Mouse (Mus musculus) right cerebral cortex, postnatal 14 days (tissue): ENCODE results near the gene Trappc12.

Experiments
- DNase-seq: peaks from one replicate; pipeline ENCODE4 v3.0.0; 2022

The Trappc12 gene

DNA sequence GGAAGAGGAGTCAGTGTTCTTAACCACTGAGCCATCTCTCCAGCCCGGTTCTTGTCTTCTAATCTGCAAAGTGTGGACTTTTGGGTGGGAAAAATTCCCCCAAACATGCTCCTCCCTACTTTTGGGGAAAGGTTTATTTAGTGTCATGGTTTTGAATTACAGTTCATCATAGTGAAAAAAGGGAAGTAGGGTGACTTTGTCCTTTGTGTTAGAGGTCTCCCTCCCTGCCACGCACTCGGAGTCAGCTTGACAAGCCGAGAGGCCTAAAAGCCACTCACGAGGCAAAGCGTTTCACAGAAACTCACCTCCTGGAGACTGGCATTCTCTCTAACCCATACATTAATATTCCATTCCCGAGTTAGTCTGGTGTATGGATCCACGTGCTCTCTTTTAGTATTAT lies 17.6 kb downstream of the Trappc12 start:
- no peak for DNase-seq

DNA sequence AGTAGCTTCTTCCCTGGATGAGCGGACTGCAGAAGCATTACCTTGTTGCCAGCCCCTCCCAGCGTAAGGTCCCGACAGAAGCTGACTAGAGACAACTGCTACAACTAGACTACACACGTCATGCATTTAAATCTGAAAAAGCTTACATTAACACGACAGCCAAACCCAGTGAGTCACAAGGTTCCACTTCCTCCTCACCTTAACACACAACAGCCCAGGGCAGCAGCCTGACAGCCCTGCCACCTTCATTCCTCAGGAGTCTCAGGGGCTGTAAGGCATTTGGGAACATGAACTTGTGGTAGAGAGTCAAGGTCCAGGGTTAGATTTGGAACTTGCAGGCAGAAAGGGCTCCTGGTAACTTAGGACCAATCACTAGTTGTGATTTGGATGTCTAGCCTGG lies 23.2 kb downstream of the Trappc12 start:
- DNase-seq: no peak

DNA sequence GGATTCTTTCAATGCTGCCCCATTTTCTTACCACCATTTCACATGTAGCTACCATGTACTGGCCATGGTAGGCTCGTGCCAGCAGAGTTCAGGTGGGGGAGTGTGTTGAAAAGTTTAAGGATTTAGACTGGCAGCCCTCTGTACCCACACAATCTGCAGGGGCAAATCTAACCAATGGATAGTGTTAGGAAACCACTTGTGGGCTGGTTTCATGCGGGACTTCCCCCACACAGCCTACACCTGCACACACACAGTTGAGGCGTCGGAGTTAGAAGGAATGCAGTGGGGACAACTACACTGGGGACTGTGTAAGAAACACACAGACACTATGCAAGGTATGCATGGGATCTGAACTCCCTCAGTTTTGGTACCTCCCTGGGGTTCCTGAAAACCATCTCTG lies 24.1 kb downstream of the Trappc12 start:
- no peak for DNase-seq

DNA sequence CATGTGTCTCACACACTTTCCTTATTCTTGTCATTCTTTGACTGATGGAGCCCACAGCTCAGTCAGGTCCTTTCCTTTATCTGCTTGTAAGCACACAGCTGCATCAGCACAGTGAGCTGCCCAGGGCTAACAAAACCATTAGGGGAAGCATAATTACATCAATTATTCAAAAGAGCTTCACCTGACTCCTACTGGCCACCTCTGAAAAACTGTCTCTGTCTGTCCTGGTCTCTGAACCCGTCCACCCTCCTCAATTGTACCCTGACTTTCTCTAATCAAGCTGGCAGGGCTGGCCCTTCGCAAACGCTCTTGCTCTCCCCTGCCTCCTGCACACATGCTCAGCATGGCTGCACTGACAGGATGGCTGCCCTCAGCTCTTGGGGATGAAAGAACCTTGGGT lies 25.9 kb downstream of the Trappc12 start:
- no peak for DNase-seq

DNA sequence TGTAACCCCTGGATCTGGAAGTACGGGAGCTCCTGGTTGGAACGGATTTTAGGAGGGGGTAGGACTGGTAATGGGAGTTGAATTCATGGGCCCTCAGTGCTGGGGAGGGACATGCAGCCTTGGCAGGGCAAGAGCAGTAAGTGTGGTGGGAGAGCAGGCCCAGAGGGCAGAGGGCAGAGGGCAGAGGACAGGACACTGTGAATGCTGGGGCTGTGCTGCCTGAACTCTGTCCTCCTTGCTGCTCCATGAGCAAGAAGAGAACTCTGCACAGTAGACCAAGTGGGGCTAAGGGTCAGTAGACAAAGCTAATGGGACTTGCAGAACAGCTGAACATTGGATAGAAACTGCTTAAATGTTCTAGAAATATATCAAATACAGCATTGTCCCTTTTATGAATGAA lies 32.2 kb downstream of the Trappc12 start:
- no peak for DNase-seq

DNA sequence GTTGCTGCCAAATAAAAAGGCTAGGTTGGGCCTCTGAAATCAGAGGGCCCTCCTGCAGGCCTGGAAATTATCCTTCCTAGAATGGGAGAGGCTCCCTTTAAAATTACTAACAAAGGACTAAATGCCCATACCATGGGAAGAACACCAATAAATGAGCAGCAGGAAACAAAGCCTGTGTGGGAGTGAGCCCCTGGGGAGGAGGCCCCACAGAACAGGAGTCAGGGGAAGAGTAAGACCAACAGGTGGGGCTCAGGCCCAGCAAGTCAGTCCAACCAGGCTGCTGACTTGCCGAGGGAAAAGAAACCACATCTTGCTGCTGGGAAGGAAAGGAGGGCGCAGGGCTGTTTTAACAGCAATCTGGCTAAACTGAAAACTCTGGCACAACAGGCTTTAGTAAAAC lies 33.2 kb downstream of the Trappc12 start:
- DNase-seq: no peak

DNA sequence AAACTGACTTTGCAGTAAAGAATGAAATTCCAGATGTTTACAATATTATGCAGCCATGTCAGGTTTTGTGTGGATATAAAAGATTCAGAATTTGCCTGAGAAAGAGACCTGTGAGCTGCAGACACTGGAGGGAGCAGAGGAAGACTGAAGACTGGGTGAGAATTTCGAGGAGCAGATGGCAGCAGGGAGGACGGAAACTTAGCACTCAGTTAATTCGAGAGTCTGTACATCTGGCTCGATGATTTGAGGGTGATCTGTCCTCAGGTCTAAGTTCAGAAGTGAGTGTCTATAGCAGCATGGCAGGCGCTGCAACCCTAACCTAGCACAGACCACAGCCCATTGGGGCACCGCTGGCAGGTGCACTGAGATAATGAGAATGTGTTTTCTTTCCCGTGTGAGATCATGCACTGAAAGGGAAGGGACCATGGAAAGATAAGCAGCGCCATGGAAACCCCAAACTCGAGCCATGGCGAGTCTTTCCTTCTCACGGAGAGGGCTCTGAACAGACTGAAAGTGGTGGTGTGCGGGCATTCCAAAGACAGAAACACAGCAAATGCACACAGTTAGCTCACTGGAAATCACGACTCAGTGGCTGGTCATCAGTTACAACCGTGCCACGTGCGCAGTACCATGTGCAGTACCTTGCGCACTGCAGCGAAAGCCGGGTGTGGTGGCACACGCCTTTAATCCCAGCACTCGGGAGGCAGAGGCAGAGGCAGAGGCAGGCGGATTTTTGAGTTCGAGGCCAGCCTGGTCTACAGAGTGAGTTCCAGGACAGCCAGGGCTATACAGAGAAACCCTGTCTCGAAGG lies 35.2 kb downstream of the Trappc12 start:
- no peak for DNase-seq

DNA sequence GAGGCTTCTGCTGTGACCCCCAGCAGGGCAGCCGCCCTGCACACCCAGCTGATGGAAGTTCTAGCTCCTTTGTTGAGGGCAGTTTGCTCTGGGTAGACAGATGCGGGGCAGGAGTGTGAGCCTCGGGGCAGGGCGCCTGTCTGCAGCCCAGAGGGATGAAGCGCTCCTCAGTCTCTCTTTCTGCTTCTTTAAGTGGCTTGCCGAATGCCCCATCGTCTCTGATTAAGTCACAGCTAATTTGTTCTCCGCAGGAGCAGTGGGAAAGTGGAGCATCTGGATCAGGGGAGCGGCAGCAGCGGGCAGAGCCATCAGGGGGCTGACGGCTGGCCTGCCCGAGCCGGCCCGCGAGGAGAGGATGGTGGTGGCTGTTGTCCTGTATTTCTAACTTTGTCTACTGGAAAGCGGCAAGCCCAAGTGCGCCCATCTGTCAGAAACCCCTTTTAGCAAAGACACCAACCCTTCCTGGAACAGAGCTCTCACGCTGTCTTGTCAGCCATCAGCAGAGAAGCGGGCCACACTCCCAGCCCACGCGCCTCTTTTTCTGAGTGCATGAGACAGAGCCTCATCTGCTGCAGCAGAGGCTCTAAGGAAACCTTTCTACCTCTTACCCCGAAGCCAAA lies 39.6 kb downstream of the Trappc12 start:
- peak; percentile 77 for DNase-seq

DNA sequence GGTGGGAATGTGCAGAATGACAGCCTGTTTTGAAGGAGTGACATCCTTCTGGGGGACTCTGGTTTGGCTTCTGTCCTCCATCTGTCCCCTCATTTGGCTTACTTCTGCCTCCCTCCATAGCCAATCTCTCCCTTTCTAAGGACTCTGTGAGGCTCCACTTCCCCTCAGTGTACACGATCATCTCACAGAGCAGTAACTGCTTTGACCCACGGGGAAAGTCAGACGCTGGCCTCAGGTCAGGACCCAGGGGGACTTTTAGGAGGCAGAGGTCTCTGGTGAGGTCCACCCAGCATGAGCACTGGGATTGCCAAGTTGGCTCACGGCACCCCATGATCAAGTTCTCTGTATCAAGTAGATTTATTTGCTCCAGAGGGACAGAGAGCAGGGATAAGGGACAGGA lies 42.1 kb downstream of the Trappc12 start:
- DNase-seq: no peak

DNA sequence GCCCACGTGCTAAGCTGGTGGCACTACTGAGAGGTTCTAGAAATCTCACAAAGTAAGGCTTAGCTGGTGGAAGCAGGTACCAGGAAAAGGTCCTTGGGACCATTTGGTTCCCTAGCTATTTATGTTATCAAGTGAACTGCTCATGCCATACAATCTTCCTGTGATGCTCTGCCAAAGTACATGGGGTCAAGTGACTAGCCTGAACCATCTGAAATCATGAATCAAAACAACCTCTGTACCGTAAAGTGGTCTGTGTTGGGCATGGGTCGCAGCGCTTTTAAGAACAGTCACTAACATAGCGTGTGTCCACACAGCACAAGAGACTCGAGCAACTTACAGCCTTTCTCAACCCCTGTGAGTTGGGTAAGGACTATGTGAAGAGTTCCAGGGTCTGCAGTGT lies 45.1 kb downstream of the Trappc12 start:
- DNase-seq: no peak

DNA sequence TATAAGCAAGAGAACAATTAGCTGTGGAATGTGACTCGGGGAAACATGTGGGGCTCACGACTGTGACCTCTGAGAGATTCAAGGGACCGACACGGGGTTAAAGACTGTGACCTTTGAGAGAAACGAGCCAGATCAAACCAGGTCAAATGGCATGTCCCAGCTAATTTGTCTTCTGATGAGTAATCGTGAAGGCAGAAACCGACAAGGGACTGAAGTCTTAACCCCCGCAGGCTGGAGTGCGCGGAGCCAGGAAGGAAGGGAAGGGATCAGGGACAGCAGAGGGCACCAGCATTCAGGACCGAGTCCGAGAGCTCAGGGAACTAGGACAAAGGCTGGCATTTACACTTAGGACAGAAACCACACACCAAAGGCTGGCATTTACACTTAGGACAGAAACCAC lies 45.9 kb downstream of the Trappc12 start:
- no peak for DNase-seq

DNA sequence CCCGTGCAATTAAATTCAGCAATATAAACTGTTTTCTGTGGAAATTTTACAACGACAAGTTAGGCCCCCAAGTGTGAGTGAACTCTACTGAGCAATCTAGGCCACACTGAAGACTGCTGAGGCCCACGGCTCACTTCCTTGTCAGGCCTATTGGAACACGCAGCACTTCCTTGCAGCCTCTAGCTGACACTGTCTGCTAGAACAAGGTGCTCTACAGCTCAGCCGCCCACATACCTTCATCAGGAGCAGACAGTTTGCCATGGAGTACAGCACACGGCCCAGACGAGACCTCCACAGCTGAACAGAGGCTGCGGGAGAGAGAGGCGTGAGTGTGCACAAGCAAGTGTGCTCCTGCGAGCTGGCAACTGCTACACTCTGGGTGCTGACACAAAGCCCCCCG lies 49.0 kb downstream of the Trappc12 start:
- no peak for DNase-seq

DNA sequence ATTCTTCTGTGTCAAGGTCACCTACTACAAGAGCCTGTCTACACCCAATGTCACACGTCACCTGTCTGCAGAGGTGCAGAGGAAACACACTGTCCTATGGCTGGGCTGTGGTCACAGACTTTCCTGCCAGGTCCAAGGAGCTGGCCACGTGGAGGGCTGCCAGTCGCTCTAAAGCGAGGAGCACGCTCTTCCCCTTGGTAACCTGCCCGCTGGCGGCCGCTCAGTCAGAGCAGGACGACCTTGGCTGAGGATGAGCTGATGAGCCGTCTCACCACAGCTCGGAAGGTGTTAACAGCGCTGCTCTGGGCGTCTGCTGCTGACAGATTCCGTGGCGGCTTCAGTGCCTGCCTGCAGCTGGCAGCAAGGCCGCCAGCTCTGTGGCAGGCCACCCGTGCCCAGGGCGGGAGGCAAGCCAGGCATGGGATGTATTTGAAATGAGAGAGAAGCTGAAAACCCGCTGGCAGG lies 49.7 kb downstream of the Trappc12 start:
- DNase-seq: peak; percentile 67

DNA sequence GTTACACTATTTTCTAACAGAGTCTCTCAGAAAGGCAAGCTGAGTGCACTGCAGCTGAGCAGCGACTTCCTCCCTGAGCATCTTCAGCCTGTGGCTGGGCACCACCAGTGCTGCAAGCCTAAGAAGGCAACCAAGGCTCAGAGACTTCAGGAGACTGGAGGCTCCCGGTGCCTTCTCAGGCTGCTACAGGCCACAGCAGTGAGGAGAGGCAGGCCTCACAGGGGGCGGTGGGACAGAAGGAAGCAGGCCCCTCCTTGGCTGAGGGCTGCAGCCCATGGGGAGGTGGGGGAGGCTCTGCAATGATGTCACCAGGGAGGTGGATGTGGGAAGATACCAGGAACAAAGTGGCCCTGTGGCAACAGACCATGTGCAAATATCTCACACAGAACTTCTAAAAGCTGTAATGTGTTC lies 50.2 kb downstream of the Trappc12 start:
- no peak for DNase-seq

DNA sequence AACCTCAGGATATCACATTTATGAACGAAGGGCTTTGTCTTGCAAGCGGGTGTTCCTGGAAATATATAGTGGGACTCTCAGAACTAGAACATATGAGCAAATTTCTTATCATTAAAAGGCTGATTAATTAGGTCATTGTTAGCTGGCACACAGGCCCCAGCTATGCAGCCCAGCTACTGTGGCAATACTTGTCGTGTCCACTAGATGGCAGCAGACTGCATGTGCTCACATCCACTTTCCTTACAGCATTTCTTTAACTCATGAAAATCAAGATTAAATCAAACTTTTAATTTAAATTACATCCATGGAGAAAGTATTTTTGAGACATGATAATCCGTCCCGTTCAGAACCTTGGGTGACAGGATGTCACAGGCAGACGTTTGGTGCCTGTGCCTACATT lies 50.6 kb downstream of the Trappc12 start:
- DNase-seq: peak; percentile 81

DNA sequence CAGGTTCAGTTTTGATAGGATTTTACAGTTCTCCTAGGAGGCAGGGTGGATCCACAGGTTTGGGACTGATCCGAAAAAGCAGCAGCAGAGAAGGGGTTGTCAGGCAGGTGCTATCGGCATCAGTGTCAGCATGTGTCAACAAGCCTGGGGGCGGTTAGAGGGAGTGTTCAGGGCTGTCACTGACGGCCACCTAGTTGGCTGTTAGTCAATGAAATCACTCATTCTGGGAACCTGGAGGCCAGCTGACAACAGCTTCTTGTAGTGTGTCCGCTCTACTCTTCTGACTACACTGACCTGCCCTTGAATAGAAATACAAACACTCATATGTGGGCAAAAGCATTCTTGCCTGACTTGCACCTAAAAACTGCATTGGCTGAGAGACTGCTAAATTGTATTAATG lies 51.2 kb downstream of the Trappc12 start:
- no peak for DNase-seq

DNA sequence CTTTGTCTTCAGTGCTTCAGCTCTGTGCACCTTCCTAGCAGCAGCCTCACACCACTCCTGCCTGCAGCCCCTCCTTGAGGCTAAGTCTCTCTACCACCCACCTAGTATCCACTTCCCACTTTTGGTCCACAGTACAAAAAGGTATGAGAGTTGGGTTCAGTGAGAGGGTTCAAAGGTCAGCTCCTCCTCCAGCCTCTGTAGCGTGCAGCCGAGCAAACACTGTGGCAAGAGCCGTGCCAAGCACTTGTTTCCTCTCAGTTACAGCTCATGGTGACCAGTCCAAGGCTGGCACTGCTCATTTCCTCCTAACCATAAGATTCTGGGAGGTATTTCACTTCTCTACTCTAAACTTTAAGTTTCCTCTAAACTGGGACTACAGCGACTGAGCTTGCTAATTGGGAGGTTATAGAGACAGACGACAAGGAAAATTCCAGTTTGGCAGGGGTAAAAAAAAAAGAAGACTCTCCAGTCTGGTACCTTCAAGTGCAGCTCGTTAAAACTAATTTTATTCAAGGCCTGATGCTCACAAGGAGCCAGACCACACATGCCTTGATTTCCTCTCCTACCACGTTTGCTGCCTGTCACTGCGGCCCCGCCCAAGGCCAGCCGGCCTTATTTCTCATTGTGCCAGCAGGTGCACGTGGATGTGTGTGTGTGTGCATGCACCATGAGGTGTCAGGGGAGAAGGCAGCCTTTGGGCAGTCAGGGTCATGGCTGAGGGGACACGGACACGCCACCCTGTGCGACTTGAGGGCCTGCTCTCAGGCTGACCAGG lies 52.3 kb downstream of the Trappc12 start:
- DNase-seq: no peak

DNA sequence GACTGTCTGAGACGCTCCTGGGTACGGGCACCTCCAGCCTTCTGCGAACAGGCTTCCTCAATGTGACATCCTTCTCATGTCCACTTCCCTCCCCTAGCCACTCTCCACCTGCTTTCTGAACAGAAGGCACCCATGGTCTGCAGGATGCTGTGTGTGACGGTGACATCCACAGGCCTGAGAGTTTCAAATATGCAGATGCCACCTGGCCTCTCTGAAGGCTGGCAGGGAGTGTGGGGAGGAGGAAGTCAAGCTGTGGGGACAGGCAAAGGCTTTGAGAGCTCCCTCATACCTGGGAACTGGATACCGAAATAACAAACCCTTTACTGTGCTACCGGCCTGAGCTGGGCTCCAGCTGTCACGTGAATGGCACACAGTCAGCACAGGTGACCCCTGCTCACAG lies 55.5 kb downstream of the Trappc12 start:
- DNase-seq: no peak

DNA sequence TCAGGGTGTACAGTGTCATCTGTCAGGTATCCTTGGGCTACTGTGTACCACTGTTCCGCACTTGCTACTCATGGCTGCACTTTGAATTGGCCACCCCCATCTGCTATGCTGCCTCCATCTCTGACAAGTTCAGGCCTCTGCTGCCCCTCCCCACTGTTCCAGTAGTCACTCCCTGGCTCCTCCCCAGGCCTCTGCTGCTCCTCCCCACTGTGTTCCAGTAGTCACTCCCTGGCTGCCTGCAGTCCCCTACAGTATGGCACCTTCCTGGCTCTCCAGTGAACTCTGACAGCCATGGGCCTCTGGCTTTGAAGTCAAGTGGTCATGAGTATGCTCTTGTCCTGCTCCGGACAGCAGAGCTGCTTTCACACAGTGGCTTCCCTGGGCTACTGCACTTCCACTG lies 56.0 kb downstream of the Trappc12 start:
- DNase-seq: no peak

DNA sequence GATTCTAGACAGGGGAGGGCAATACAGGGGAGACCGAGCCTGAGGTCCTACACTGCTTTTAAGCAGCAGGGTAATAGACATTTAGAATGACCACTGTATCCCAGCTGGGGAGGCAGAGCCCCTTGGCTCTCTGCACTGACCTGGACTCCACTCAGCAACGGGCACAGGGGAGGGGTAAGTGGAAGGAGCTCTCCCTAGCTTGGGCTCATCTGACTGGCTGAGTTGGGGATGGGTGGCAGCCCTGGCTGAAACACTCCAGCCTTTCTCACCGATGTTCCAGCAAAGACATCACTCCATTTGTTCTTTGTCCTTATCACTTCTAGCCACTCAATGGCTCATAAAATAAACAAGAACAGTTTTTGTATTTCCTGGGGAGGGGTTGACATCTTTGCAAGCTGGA lies 56.5 kb downstream of the Trappc12 start:
- no peak for DNase-seq

DNA sequence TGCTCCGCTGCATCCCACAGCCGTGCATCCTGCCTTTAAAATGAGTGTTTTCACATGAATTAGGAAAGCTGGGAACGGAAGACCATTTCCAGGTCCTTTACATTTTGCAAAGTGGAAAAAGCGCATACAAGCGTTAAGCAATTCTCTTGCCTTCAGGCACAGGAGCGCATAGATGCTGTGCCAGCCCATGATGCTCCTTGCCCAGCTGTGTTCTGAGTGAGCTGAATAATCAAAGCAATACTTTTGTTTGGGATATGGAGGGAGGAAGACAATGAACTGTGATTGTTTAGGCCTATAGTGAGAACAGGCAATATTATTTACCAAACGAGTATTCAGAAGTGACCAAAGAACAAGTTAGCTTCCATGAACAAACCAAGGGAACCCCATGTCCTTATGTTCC lies 59.5 kb downstream of the Trappc12 start:
- no peak for DNase-seq

DNA sequence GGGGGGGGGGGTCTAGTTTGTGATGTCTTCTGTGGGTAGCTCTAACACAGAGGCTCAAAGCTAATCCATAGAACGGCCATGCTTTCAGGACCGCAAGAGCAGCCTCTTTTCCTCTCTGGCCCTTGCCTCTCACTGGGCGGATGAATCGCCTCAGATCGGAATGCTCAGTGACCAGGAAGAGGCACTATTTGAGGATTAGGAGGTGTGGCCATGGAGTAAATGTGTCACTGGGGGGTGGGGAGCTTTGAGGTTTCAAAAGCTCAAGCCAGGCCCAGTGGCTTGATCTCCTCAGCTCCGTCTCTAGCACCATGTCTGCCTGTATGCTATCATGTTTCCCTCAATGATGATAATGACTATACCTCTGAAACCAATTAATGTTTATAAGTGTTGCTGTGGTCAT lies 61.3 kb downstream of the Trappc12 start:
- DNase-seq: no peak

DNA sequence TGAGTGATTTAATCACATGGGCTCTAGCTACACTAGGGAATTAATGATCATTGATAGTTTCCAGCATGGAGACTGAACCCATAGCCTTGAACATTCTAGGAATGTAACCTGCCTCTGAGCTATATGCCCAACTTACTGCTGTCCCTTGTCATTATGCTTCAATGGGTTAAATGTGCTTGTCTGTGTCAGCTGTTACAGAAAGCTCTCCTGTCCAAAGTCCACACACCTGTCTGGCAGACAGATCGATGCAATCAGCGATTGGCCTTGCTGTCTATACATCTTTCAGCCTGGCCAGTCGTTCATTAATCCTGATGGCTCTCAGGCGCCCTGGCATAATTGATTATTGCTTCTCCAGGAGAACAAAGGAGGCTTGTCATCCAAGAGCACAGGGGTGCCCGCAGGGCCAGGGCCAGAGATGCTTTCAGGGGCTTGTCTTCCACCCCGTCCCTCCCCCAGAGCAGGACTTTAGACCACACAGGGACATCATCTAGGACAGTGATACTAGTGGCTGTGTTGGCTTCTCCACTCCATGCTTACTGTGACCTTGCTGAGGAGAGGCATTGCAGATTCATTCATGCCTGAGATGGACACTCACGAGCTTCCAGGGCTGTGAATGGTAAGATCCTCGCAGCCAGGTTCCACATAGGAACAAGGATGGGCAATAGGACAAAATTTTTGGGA lies 63.9 kb downstream of the Trappc12 start:
- DNase-seq: no peak
